In genomic region chr13:73675161-73675560, GRCm38 (mm10) we compare ENCODE assay signal across 26 mouse cellular contexts. TPM values are rescaled to one million over a fixed set of nuclear protein-coding genes. Genes with fewer than 3 reads are reported as not detected.
"Had no signal": no experiment of that assay in that cellular context is flagged by ENCODE, and none has a peak within 500 bp of the region (broad histone marks: within the 10 kb centered on the region; RNA-seq: fewer than 3 reads in every experiment).

No protein-coding gene starts in this region.

- H3K4me3 ChIP-seq: layer of hippocampus, adult 2 months; limb, embryonic 10.5 days; limb, embryonic 13.5 days; liver, embryonic 12.5 days; liver, embryonic 15.5 days; lung, embryonic 15.5 days; midbrain, embryonic 15.5 days; neural tube, embryonic 12.5 days; neural tube, embryonic 15.5 days; stomach, embryonic 15.5 days had no signal

- DNase-seq: layer of hippocampus, adult 9-11 months; liver; lung, adult 18-20 months; lung, postnatal 10 days; lung, postnatal 36 days; right cerebral cortex, postnatal 25 days; spleen, adult 18-20 months; thymus, postnatal 25 days had no signal

- ATAC-seq: hindbrain, postnatal 0 days; inflammation-experienced regulatory T-cells, adult 6 months; intestine, embryonic 16.5 days; liver, embryonic 12.5 days; midbrain, embryonic 15.5 days had no signal

- H3K27ac ChIP-seq: hindbrain, postnatal 0 days; layer of hippocampus, adult 2 months; limb, embryonic 10.5 days; limb, embryonic 13.5 days; liver, embryonic 12.5 days; liver, embryonic 15.5 days; lung, embryonic 15.5 days; midbrain, embryonic 15.5 days; neural tube, embryonic 12.5 days; neural tube, embryonic 15.5 days; stomach, embryonic 15.5 days had no signal

- H3K4me1 ChIP-seq: limb, embryonic 10.5 days; limb, embryonic 13.5 days; lung, embryonic 15.5 days; midbrain, embryonic 15.5 days; neural tube, embryonic 12.5 days; neural tube, embryonic 15.5 days; stomach, embryonic 15.5 days had no signal

- H3K9me3 ChIP-seq: limb, embryonic 10.5 days; limb, embryonic 13.5 days; liver, embryonic 12.5 days; liver, embryonic 15.5 days; lung, embryonic 15.5 days; midbrain, embryonic 15.5 days; neural tube, embryonic 12.5 days; neural tube, embryonic 15.5 days; stomach, embryonic 15.5 days had no signal

- H3K4me2 ChIP-seq: limb, embryonic 13.5 days; liver, embryonic 12.5 days; liver, embryonic 15.5 days; lung, embryonic 15.5 days; midbrain, embryonic 11.5 days; midbrain, embryonic 15.5 days; neural tube, embryonic 12.5 days; neural tube, embryonic 15.5 days; stomach, embryonic 15.5 days had no signal

- H3K9ac ChIP-seq: limb, embryonic 13.5 days; liver, embryonic 12.5 days; liver, embryonic 15.5 days; lung, embryonic 15.5 days; midbrain, embryonic 15.5 days; neural tube, embryonic 12.5 days; neural tube, embryonic 15.5 days; stomach, embryonic 15.5 days had no signal

- H3K27me3 ChIP-seq: liver, embryonic 15.5 days; lung, embryonic 15.5 days; midbrain, embryonic 15.5 days; neural tube, embryonic 12.5 days; neural tube, embryonic 15.5 days; stomach, embryonic 15.5 days had no signal

- H3K36me3 ChIP-seq: limb, embryonic 10.5 days; limb, embryonic 13.5 days; liver, embryonic 12.5 days; liver, embryonic 15.5 days; lung, embryonic 15.5 days; midbrain, embryonic 15.5 days; neural tube, embryonic 12.5 days; neural tube, embryonic 15.5 days; stomach, embryonic 15.5 days had no signal

RNA-seq across cellular contexts. Expression of gene Slc6a18, which starts 2.7 kb away (rescaled TPM):
- total RNA-seq: hindbrain, postnatal 0 days; layer of hippocampus, adult 2 months; layer of hippocampus, postnatal 25 days; left cerebral cortex, adult 18-20 months; left cerebral cortex, postnatal 25 days; megakaryocyte-erythroid progenitor cell, adult 5-6 weeks had no signal
- polyA plus RNA-seq: hindbrain, postnatal 0 days; inflammation-experienced regulatory T-cells, adult 6 months; intestine, embryonic 16.5 days; limb, embryonic 10.5 days; limb, embryonic 13.5 days; liver, embryonic 12.5 days; liver, embryonic 15.5 days; lung, embryonic 15.5 days; midbrain, embryonic 11.5 days; midbrain, embryonic 15.5 days; neural tube, embryonic 12.5 days; neural tube, embryonic 15.5 days; stomach, embryonic 15.5 days had no signal

RNA-seq across cellular contexts. Expression of gene Slc6a19, which starts 29.5 kb away (rescaled TPM):
- total RNA-seq: layer of hippocampus, adult 2 months; left cerebral cortex, adult 18-20 months had no signal
- polyA plus RNA-seq: inflammation-experienced regulatory T-cells, adult 6 months; limb, embryonic 10.5 days; lung, embryonic 15.5 days had no signal
